8 mouse cellular contexts compared by ENCODE assay signal in genomic region chr2:157944156-157944893, GRCm38 (mm10). TPM values are rescaled to one million over a fixed set of nuclear protein-coding genes. Genes with fewer than 3 reads are reported as not detected.
DNase-seq lines count a peak whose midpoint lies in the region; ATAC-seq and TF ChIP-seq lines count a peak whose summit lies in the region.

No protein-coding gene starts in this region.

- no peak for TF ChIP-seq POLR2A in testis, adult 2 months (IDR thresholded peaks at IDR 0.05; ENCODE audit: control insufficient read depth, low read depth, low read length)
- TF ChIP-seq POLR2A in olfactory bulb, adult 2 months (IDR thresholded peaks at IDR 0.05; ENCODE audit: insufficient read depth, low read depth, low read length): no peak

- no peaks in the 10 kb centered on the region for H3K9me3 ChIP-seq in heart, embryonic 12.5 days (replicated peaks)

- ATAC-seq in heart, embryonic 12.5 days (ENCODE audit: insufficient number of reproducible peaks, low FRiP score): no peak; the same call in 1 of the 2 replicates

- peaks cover 21% of the 10 kb centered on the region for H3K4me1 ChIP-seq in testis, adult 2 months (ENCODE audit: control insufficient read depth, insufficient read depth, low read length)
- H3K4me1 ChIP-seq in heart, embryonic 12.5 days (replicated peaks): peaks cover 21% of the 10 kb centered on the region
- peaks cover 29% of the 10 kb centered on the region for H3K4me1 ChIP-seq in olfactory bulb, adult 2 months (ENCODE audit: control insufficient read depth, insufficient read depth, low read length)

- 10% methylated on average over 37 of the region's 37 CpGs for WGBS in heart, embryonic 12.5 days
- WGBS in olfactory bulb, adult 2 months: 19% methylated on average over 37 of the region's 37 CpGs

- H3K36me3 ChIP-seq in testis, adult 2 months (ENCODE audit: control insufficient read depth, insufficient read depth, low read length): no peaks in the 10 kb centered on the region
- no peaks in the 10 kb centered on the region for H3K36me3 ChIP-seq in heart, embryonic 12.5 days

- H3K9ac ChIP-seq in heart, embryonic 12.5 days: peak overlapping the region; percentile 75

- H3K4me2 ChIP-seq in heart, embryonic 12.5 days: peak overlapping the region; percentile 99

- DNase-seq in testis, postnatal 14 days (ENCODE audit: low spot score): no peak
- DNase-seq in kidney, postnatal 10 days: peak; percentile 44
- no peak for DNase-seq in ovary, postnatal 14 days (ENCODE audit: low spot score)
- DNase-seq in right cerebral cortex, postnatal 14 days: no peak
- no peak for DNase-seq in frontal cortex, adult 2 months (ENCODE audit: extremely low spot score in 1 of 2, low spot score in 1 of 2)

- no peaks in the 10 kb centered on the region for H3K27me3 ChIP-seq in testis, adult 2 months (ENCODE audit: control insufficient read depth, insufficient read depth, low read length)
- peaks cover 39% of the 10 kb centered on the region for H3K27me3 ChIP-seq in heart, embryonic 12.5 days (replicated peaks)

- TF ChIP-seq CTCF in testis, adult 2 months (IDR thresholded peaks at IDR 0.05; ENCODE audit: control insufficient read depth, insufficient read depth, insufficient replicate concordance, low read depth, low read length): no peak
- no peak for TF ChIP-seq CTCF in olfactory bulb, adult 2 months (IDR thresholded peaks at IDR 0.05; ENCODE audit: insufficient read depth, low read depth, low read length)

- peak overlapping the region; percentile 73 for H3K4me3 ChIP-seq in testis, adult 2 months (ENCODE audit: control insufficient read depth, low read depth, low read length)
- H3K4me3 ChIP-seq in heart, embryonic 12.5 days: peak overlapping the region; percentile 62
- H3K4me3 ChIP-seq in olfactory bulb, adult 2 months (ENCODE audit: insufficient read depth, low read depth, low read length): peak overlapping the region; percentile 54

- peak overlapping the region; percentile 14; the same call in 1 of the 2 replicates for H3K27ac ChIP-seq in testis, adult 2 months (ENCODE audit: control insufficient read depth, insufficient read depth, low read depth, low read length)
- no peak overlapping the region for H3K27ac ChIP-seq in heart, embryonic 12.5 days (ENCODE audit: poor library complexity, severe bottlenecking)
- H3K27ac ChIP-seq in olfactory bulb, adult 2 months (ENCODE audit: insufficient read depth, low read depth, low read length): no peak overlapping the region

RNA-seq across cellular contexts. Expression of gene Vstm2l, which starts 29.9 kb away (rescaled TPM):
- polyA plus RNA-seq in testis, adult 2 months (2012; rRNA removed): 1.5 and 1.8 TPM in 2 replicates
- not detected in 2 replicates for polyA plus RNA-seq in heart, embryonic 12.5 days (2016; fragmentation: Nextera tagmentation; extraction: Ambion mirVana)
- polyA plus RNA-seq in olfactory bulb, adult 2 months (2012; ENCODE audit: insufficient read depth, insufficient read length, low replicate concordance, missing spikeins): not detected in 2 replicates
- 61.1 and 72.3 TPM in 2 replicates for polyA plus RNA-seq in frontal cortex, adult 2 months (2012; rRNA removed)

Comparison
In these comparisons a context has a peak if more than half of its experiments do, and no peak if none do; other contexts are left out.
1. RNA of gene Vstm2l, which starts 29.9 kb away (polyA plus RNA-seq): 61.1 to 72.3 TPM in frontal cortex, adult 2 months; 1.5 to 1.8 TPM in testis, adult 2 months, not detected in heart, embryonic 12.5 days and not detected in olfactory bulb, adult 2 months; every median in the first group is over 10 times any median in the second.
2. Peak in every context shown above with its lines, with median percentiles within 50 percentile points of each other: H3K4me3 ChIP-seq.